ENCODE assay signal across 8 mouse cellular contexts in genomic region chr1:77043749-77044564, GRCm38 (mm10).
DNase-seq lines count a peak whose midpoint lies in the region; ATAC-seq and TF ChIP-seq lines count a peak whose summit lies in the region.
"Had no signal": no experiment of that assay in that cellular context is flagged by ENCODE, and none has a peak within 500 bp of the region (broad histone marks: within the 10 kb centered on the region; RNA-seq: fewer than 3 reads in every experiment).

No protein-coding gene starts in this region.

- no peak overlapping the region for H3K9ac ChIP-seq in midbrain, postnatal 0 days (replicated peaks; ENCODE audit: low read length, poor library complexity, severe bottlenecking)
- H3K9ac ChIP-seq in midbrain, embryonic 15.5 days, result no peak overlapping the region

- no peaks in the 10 kb centered on the region for H3K36me3 ChIP-seq in midbrain, postnatal 0 days (ENCODE audit: insufficient read depth, low read length)
- H3K36me3 ChIP-seq in midbrain, embryonic 15.5 days (replicated peaks), result no peaks in the 10 kb centered on the region

- no peak overlapping the region for H3K4me3 ChIP-seq in midbrain, postnatal 0 days (ENCODE audit: low read depth, low read length)
- no peak overlapping the region for H3K4me3 ChIP-seq in midbrain, embryonic 15.5 days

- no peak for ATAC-seq in midbrain, postnatal 0 days (ENCODE audit: low FRiP score)
- no peak for ATAC-seq in midbrain, embryonic 15.5 days (replicated peaks)

- peak; percentile 67 for DNase-seq in midbrain, postnatal 0 days (ENCODE audit: low spot score)
- peak; percentile 68 for DNase-seq in cerebellum, adult 8-10 months
- peak; percentile 76 to 85 for DNase-seq in heart, postnatal 10 days
- peak; percentile 38 for DNase-seq in ovary, postnatal 36 days (ENCODE audit: low spot score)
- no peak for DNase-seq in thymus, adult 18-20 months
- no peak for DNase-seq in layer of hippocampus, postnatal 25 days (ENCODE audit: extremely low spot score in 1 of 2, low spot score in 1 of 2)
- DNase-seq: thymus, postnatal 36 days had no signal

- H3K9me3 ChIP-seq in midbrain, postnatal 0 days (ENCODE audit: low read length), result no peaks in the 10 kb centered on the region
- no peaks in the 10 kb centered on the region for H3K9me3 ChIP-seq in midbrain, embryonic 15.5 days

- no peak overlapping the region for H3K4me2 ChIP-seq in midbrain, postnatal 0 days (ENCODE audit: low read depth, low read length, poor library complexity, severe bottlenecking)
- no peak overlapping the region for H3K4me2 ChIP-seq in midbrain, embryonic 15.5 days

- no peaks in the 10 kb centered on the region for H3K27me3 ChIP-seq in midbrain, postnatal 0 days (ENCODE audit: insufficient read depth, low read length)
- H3K27me3 ChIP-seq in midbrain, embryonic 15.5 days (replicated peaks), result no peaks in the 10 kb centered on the region

- no peak for TF ChIP-seq CTCF in midbrain, postnatal 0 days (IDR thresholded peaks at IDR 0.05)

- WGBS in midbrain, postnatal 0 days, result 83% methylated on average over 14 of the region's 14 CpGs
- 82% methylated on average over 14 of the region's 14 CpGs for WGBS in midbrain, embryonic 15.5 days

- intact Hi-C loops in heart, postnatal 10 days (cut with DNase I), result no loop called here

- H3K4me1 ChIP-seq in midbrain, postnatal 0 days (ENCODE audit: insufficient read depth, low read length), result no peaks in the 10 kb centered on the region
- H3K4me1 ChIP-seq in midbrain, embryonic 15.5 days, result no peaks in the 10 kb centered on the region

- no peak overlapping the region for H3K27ac ChIP-seq in midbrain, postnatal 0 days (ENCODE audit: low read depth, low read length)
- no peak overlapping the region for H3K27ac ChIP-seq in midbrain, embryonic 15.5 days

Comparison
In these comparisons a context has a peak if more than half of its experiments do, and no peak if none do; other contexts are left out.
1. DNase-seq: peak in midbrain, postnatal 0 days (single experiment), cerebellum, adult 8-10 months (single experiment), heart, postnatal 10 days (2 of 2) and ovary, postnatal 36 days (single experiment); none in thymus, adult 18-20 months (0 of 2) and layer of hippocampus, postnatal 25 days (0 of 2).